Mouse (Mus musculus) MEL-GATA-1-ER (cell line): ENCODE data around the gene Nkx2-4.

Experiments
- DNase-seq: peaks from one replicate; pipeline ENCODE4 v3.0.0-alpha.2; 2012; ENCODE audit warnings: low read depth; ENCODE audit errors: extremely low read depth

The Nkx2-4 gene

DNA sequence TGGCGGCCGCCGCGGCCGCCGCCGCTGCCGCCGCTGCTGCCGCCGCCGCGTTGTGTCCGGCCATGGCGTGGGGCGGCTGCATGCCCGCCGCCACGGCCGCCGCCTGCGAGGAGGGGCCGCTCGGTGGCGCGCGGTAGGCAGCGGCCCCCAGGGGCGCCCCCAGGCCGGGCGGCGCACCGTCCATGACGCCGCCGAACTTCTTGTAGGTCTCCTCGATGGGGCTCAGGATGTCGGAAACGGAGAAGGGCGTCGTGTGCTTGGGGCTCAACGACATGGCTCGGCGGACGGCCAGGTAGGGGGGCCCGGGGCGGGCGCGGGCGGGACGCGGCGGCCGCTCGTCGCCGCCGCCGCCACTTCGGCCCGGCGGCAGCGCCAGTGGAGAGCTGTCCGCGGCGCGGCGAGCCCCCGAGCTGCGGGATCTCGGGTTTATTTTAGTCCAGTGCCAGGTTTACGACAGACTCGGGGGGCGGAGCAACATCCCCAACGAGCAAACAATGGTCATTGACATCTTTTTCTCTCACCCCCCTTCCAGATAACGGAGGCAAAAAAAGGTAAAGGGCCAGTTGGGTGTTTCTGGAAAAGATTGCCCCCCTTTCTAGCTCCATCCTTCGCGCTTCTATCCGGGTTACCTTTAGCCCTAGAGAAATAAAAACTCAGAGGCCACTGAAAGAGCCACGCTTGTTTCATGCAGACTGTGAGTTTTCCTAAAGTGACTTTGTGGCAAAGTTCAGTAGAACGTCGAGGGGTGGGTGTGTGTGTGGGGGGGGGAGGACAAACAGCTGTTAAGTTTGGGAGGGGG, at the start of gene Nkx2-4:
TSS of gene Nkx2-4 (minus strand) at position 374 of the 799 bp plus-strand sequence.
- no peak for DNase-seq

DNA sequence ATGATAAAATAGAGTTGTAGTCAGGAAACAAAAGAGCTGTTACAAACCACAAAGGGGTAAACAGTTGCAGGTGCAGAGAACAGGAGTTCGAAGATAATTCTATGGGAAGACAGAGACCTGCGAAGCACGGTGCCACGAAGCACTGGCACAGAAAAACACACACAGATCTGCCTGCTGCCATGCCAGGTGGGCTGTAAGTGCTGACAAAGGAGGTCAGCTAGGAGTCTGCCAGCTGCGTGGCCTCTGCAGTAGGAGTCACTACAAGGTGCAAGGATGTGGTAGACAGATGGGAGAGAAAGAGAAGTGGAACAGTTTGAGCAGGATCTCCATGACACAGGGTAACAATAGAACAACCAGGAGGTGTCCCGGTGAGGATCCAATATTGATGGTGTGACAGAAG, 42.1 kb upstream of the Nkx2-4 start:
- DNase-seq = no peak

DNA sequence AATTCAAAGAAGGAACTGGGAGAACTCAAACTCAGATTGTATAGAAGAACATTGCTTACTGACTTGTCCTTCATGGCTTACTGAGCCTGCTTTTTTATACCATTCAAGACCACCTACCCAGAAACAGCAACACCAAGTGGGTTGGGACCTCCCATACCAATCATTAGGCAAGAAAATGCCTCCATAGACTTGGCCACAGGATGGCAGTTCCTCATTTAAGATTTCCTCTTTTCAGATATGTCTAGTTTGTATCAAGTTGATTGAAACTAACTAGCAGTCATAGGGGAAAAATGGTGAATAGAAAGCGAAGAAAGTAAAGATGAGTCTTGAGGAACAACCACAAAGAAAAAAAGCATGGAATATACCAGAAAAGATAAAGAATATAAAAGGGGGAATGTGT, 34.5 kb upstream of the Nkx2-4 start:
- DNase-seq = peak; percentile 19

DNA sequence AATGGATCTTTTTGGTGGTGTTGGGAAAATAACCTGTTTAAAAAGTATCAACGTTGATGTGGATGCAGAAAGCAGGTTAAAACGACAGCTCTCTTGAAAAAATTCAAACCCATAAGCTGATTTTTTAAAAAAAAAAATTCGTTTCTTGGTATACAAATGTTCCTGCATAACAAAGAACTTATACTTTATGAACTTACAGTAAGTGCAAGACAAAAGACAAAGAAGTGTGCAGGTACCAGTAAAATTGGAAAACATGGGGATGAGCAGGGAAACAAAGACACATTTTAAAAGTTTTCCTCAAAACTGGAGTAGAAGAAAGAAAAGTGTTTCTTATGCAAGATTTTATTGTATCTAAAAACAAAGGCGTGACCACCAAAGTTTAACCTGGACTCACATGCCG, 1.2 kb upstream of the Nkx2-4 start:
- DNase-seq = no peak

DNA sequence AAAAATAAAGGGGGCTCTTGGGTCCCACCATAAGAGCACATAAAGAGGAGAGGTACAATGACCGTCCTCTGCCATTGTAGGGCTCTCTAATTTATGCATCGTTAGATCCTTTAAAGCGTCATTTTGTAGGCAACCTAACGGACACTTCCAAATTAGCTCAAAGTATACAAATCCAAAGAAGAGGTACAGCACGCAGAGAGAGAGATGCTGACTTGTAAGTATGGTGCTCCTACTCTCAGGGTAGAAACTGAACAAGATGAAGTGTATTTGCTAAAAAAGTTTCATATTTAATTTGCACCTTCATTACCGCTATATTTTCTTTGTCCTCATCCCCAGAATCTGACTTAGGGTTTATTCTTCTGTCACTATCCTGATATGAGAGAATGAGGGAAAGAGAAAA, 692 bp upstream of the Nkx2-4 start:
- no peak for DNase-seq

DNA sequence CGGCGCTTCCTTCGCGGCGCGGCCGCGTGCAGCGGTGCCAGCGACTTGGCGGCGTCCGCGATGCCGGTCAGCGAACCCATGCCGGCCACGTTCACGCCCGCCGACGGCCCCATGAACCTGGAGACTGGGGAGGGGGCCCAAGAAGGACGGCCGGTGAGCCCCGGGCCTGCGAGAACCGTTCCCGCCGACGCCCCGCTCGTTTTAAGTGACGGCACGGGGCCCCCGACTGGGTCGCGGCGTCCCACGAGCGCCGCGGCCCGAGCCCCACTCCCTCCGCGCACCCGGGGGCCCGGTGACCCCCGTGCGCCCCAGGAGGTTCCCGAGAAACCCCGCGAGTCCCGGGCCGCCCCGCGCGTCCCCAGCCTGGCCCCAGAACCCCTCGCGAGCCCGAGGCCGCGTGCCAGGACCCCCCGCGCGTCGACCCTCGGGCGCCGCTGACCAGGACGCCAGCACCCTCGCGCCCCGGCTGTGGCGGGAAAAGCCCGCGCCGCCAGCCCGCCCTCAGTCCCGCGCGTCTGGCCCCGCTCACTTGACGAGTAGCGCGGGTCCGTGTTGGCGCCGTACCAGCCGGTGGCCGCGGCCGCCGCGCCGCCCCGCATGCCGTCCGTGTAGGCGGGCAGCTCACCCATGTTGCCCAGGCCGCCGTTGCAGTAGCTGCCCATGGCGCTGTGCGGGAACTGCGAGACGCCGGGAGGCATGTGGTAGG, 726 bp downstream of the Nkx2-4 start:
- no peak for DNase-seq

DNA sequence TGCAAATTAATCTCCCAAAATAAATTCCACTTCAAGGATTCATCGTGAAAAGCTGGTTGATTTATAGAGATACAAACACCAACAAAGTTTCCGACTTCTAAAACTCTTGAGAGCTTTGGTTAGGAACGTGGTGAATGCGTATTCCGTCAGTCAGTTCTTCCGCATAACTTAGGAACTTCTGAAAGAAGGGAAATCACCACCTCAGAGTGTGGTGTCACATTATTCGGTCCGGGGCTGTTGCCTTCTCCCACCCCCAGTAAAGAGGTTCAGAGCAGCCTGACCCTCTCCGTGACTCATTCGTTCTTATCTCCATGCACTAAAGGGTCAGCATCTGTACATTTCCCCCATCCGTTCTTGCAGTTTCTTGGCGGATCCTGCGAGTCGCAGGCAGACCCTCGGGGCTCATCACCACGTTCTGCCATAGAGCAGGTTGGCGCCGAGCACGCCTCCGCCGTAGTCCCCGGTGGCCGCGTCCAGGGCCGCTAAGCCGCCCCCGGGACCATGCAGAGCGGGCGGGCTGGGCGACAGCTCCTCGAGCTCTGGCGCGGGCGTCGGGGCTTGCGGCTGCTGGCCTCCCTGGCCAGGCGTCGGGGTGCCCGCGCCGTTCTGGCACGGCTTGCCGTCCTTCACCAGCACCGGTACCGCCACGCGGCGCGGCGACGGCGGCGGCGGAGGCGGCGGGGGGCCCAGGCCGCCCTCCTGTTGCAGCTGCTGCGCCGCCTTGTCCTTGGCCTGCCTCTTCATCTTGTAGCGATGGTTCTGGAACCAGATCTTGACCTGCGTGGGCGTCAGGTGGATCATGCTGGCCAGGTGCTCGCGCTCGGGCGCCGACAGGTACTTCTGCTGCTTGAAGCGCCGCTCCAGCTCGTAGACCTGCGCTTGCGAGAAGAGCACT, 1.5 kb downstream of the Nkx2-4 start:
- DNase-seq = no peak

DNA sequence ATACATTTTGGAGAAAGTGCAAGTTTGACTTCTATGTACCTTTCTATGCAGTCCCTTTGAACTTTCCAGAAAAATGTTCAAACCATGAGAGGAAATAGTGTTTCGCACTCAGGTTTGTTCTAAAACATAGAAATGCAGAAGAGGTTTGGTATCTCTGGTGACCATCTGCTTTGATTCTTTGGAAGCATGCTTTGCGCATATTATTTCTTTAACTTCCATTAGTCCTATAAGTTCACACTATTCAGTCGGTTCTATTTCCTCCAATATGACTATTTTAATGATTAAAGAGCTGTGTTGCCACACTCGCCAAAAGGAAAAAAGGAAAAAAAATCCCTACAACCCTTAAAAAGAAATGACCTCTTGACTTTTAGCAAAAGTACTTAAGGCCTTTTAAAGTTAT, 2.9 kb downstream of the Nkx2-4 start:
- no peak for DNase-seq

DNA sequence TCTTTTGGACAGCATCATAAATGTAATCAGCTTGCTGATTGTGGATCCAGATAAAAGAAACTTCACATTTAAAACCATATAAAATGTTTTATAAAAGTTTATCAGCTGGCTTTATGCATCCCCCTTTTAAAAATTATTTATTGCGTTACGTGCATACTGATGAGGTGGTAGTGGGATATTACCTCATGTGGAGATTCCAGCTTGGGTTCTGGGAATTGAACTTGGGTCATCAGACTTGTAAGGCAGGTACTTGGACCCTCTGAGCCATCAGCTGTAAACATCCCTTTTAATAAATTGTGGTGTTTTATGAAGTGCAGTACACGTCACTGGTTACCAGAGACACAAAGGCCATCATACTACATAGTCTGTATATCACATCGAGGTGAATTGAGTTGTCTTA, 10.8 kb downstream of the Nkx2-4 start:
- no peak for DNase-seq

DNA sequence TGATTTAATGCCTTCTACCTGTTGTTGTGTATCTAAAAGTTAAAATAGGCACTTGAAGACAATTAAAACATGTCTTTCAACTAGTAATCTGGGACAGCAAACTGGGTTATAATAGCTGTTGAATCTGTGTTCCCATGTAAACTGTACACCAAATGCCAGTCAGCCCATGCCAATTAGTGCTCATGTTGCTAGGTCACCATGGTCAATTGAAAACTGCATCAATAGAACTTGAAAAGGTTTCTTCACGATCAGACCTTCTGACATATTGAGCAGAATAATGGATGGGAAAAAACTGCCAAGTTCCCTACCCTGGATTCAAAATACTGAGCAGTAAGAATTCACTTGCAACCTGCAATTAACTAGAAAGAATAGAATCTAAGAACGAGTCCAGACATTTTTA, 11.3 kb downstream of the Nkx2-4 start:
- no peak for DNase-seq

DNA sequence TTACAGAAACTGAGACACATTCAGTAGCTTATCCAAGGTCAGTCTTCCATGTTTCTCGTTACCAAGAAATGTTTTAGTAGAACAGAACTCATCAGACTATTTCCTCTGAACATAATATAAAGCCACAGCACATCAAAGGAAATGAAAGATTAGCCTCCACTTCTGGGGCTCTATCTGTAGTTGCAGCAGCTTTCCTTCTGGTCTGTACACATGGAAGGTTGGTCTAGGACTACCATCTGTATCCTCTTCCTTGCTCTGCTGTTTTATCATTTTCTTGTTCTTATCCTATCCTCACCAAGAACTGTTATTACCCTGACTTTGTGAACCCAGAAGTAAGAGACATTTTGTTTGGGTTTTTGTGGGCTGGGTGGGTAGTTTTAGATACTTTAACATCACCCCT, 14.9 kb downstream of the Nkx2-4 start:
- DNase-seq = peak; percentile 71

DNA sequence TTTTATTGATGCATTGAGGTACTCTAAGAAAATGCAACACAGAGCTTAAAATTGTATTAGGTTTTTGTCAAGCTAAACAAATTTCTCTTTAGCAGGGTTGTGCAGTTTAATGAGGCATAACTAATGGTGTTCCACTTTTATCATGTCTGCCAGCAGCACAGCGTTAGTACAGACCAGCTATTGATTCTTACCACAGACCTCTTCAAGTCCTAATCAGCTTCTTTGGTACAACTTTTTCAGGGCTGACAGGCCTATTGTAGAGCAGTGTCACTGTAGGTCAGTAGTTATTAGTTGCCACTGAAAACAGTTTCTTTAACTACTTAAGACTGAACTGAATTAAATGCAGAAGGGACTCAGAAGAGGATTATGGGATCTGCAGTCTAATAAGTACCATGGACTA, 16.2 kb downstream of the Nkx2-4 start:
- no peak for DNase-seq

DNA sequence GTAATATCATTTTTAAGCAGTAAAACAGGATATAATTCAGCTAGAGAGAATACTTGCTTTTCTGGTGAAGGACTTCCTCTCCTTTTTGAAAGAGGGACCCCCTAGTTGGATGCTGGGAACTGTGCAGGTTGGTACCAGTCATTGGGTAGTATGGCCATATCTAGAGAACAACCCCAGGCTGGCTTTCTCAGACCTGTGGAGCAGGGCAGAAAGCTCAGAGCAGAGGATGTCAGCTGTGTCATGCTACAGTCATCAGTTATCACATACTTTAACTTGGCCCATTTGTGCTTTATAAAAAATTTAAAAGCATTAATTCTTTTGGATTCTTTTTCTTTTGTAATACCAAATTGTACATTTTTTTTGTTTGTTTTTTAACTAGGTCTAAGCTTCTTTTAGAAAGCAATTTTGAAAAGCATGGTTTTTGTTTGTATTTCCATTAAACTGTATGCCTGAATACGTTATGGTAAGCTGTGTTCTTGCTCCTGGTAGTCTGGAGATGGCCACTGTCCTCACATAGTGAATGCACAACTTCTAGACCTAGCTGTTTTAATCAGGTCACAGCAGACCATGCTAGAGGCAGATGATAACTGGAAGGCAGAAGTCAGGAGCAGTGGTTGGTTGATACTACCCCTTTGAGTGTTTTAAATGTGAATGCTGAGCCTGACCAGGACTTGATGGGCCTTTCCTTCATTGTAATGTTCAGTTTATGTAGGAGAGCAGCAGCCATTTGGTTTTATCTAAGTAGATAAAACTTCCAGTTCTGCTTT, 17.6 kb downstream of the Nkx2-4 start:
- DNase-seq = peak; percentile 79

DNA sequence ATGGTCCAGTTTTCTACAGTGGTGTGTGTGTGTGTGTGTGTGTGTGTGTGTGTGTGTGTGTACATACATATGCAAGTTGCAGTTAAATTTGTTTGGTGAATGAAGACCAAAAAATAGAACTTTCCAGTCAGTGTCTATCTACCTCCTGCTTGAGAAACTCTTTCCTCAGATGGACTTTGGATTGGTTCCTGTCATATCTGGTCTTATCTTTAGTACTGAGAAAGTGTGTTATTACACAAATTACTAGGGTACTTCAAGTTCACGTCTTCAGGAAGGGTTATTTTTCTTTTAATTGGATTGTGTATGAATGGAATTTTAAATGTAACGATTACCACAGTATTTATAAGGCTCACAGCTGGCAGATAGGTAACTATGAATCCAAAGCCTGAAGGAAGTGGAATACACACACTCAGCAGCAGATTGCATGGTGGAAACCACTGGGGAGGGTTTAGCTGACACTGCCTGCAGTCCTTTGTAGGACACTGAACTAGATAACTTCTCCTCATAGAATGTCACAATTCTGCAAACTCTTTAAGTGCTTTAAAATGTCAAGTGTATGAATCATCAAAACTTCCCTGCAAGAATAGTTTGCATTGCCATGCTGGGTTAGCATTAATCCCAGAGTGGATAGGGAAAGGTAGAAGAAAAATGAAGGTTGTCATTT, 31.9 kb downstream of the Nkx2-4 start:
- DNase-seq = no peak

DNA sequence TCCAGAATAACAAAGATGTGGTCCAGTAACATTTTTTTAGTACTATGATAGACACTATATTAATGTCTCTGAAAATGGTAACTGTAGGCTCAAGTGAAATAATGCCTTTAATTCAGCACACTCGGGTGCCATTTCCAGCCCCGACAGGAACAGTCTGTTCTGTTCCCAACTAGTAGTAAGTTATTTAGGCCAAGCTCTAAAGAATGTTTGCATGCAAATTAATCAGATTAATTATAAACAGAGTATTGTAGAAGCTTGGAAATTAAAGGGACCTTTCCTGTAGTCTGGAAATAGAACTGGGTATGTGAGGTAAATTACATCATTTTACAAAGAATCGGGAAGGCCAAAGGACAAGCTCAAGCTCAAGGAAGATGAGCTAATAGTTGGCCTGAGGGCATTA, 38.2 kb downstream of the Nkx2-4 start:
- DNase-seq = no peak

DNA sequence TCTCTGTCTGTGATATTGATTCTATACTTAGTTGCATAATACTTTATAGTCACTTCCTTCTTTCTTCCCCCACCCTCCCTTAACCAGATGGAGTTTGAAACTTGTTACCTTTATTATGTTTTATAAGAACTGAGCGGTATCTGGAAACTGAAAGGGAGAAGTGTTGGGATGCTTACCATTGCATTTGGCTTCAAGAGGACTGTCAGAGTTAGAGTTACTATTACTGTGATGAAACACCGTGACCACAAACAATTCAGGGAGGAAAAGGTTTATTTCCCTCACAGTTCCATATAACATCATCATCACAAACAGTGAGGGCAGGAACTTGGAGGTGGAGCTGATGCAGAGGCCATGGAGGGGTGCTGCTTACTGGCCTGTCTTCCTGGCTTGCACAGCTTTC, 49.4 kb downstream of the Nkx2-4 start:
- no peak for DNase-seq
